Comparison of ENCODE assay signal across 32 mouse cellular contexts in the genomic region with DNA sequence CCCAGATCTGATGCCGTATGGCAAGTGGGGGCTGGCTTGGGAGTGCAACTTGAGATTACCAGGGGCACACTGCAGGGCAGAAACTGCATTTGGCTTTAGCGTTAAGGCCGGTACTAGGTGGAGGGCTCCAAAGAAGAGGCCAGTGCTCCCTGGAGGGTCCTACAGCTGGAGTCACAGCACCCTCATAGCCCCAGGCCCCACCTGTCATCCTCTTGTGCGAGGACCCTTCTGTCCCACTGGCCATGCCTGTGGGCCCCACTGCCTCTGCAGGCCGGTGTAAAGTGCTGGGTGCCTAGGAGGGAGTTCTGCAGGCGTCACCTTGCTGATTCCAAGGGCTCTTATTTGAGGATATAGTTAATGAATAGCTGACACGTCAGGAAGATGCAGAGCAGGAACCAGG. TPM values are rescaled to one million over a fixed set of nuclear protein-coding genes. Genes with fewer than 3 reads are reported as not detected.
"Had no signal": no experiment of that assay in that cellular context is flagged by ENCODE, and none has a peak within 500 bp of the region (broad histone marks: within the 10 kb centered on the region; RNA-seq: fewer than 3 reads in every experiment).

No protein-coding gene starts in this region.

- H3K9me3 ChIP-seq: limb, embryonic 10.5 days; limb, embryonic 12.5 days; limb, embryonic 13.5 days; limb, embryonic 15.5 days; liver, embryonic 12.5 days; liver, embryonic 13.5 days; liver, embryonic 15.5 days; lung, embryonic 15.5 days; megakaryocyte, embryonic 14.5 days; midbrain, embryonic 10.5 days; midbrain, embryonic 12.5 days; midbrain, embryonic 13.5 days; midbrain, embryonic 15.5 days had no signal

- ATAC-seq: liver, embryonic 12.5 days; lung, postnatal 0 days; midbrain, embryonic 13.5 days; midbrain, embryonic 15.5 days; midbrain, embryonic 16.5 days had no signal

- H3K4me1 ChIP-seq: limb, embryonic 12.5 days; limb, embryonic 13.5 days; liver, embryonic 12.5 days had no signal

- H3K9ac ChIP-seq: limb, embryonic 12.5 days; limb, embryonic 13.5 days; limb, embryonic 15.5 days; liver, embryonic 12.5 days; liver, embryonic 13.5 days; liver, embryonic 14.5 days; liver, embryonic 15.5 days; lung, embryonic 14.5 days; lung, embryonic 15.5 days; midbrain, embryonic 12.5 days; midbrain, embryonic 13.5 days; midbrain, embryonic 15.5 days had no signal

- H3K27me3 ChIP-seq: limb, embryonic 13.5 days; limb, embryonic 15.5 days; lung, embryonic 15.5 days; midbrain, embryonic 13.5 days had no signal

- H3K27ac ChIP-seq: left cerebral cortex, adult 2 months; limb, embryonic 10.5 days; limb, embryonic 12.5 days; limb, embryonic 13.5 days; limb, embryonic 15.5 days; liver, embryonic 12.5 days; liver, embryonic 13.5 days; liver, embryonic 14.5 days; liver, embryonic 15.5 days; lung, embryonic 15.5 days; macrophage; midbrain, embryonic 10.5 days; midbrain, embryonic 12.5 days; midbrain, embryonic 13.5 days; midbrain, embryonic 15.5 days had no signal

- H3K4me3 ChIP-seq: left cerebral cortex, adult 2 months; limb, embryonic 10.5 days; limb, embryonic 12.5 days; limb, embryonic 13.5 days; limb, embryonic 15.5 days; liver, embryonic 12.5 days; liver, embryonic 13.5 days; liver, embryonic 15.5 days; lung, embryonic 15.5 days; megakaryocyte, embryonic 14.5 days; midbrain, embryonic 10.5 days; midbrain, embryonic 12.5 days; midbrain, embryonic 13.5 days; midbrain, embryonic 15.5 days; myocyte had no signal

- H3K36me3 ChIP-seq: liver, embryonic 12.5 days; liver, embryonic 13.5 days; liver, embryonic 15.5 days had no signal

- H3K4me2 ChIP-seq: limb, embryonic 12.5 days; limb, embryonic 13.5 days; limb, embryonic 15.5 days; liver, embryonic 11.5 days; liver, embryonic 12.5 days; liver, embryonic 13.5 days; liver, embryonic 15.5 days; lung, embryonic 14.5 days; lung, embryonic 15.5 days; midbrain, embryonic 11.5 days; midbrain, embryonic 12.5 days; midbrain, embryonic 13.5 days; midbrain, embryonic 15.5 days had no signal

- DNase-seq: left cerebral cortex, postnatal 4 days; liver, embryonic 13.5 days; lung, adult 18-20 months; lung, adult 2 months; lung, embryonic 14.5 days; lung, postnatal 10 days; lung, postnatal 14 days; lung, postnatal 36 days; midbrain, embryonic 14.5 days had no signal

RNA-seq across cellular contexts. Expression of gene Tnfrsf23, which starts 3.8 kb away (rescaled TPM):
- total RNA-seq: liver, adult 2 months; megakaryocyte-erythroid progenitor cell, adult 5-6 weeks; monocyte, adult 5-6 weeks had no signal
